Mouse (Mus musculus) stomach, embryonic 14.5 days (tissue): ENCODE data around the gene Hmcn2. TPM values are rescaled to one million over a fixed set of nuclear protein-coding genes. Genes with fewer than 3 reads are reported as not detected.

ENCODE experiments used
- ATAC-seq: fragments of 200-750 bp; cut with Nextera tagmentation; 2 replicates; pipeline ENCODE4 v1.8.0; 2017; ENCODE audit warnings: low read depth, moderate TSS enrichment; ENCODE audit not compliant: insufficient number of reproducible peaks, insufficient read depth, low FRiP score
- H3K27ac ChIP-seq: fragments of 300-500 bp; sonication (generic); 2 replicates; pipeline ENCODE4 v1.5.1; 2014; ENCODE audit warnings: mild to moderate bottlenecking, low read length, moderate library complexity, mixed read lengths
- H3K27me3 ChIP-seq: fragments of 300-500 bp; sonication (generic); 2 replicates; pipeline ENCODE4 v1.6.1; 2014; ENCODE audit warnings: low read length, control low read depth, mixed read lengths; ENCODE audit not compliant: control insufficient read depth, insufficient read depth
- H3K36me3 ChIP-seq: fragments of 300-500 bp; sonication (generic); 2 replicates; pipeline ENCODE4 v1.6.1; 2014; ENCODE audit warnings: mild to moderate bottlenecking, control low read depth, low read length, moderate library complexity, mixed read lengths; ENCODE audit not compliant: control insufficient read depth, insufficient read depth
- H3K4me1 ChIP-seq: fragments of 300-500 bp; sonication (generic); 2 replicates; pipeline ENCODE4 v1.6.1; 2014; ENCODE audit warnings: low read length, control low read depth, mixed read lengths; ENCODE audit not compliant: control insufficient read depth, insufficient read depth
- H3K4me2 ChIP-seq: fragments of 300-500 bp; sonication (generic); replicated peaks from 2 replicates; pipeline ENCODE4 v1.6.1; 2014; ENCODE audit warnings: low read depth, low read length, control low read depth
- H3K4me3 ChIP-seq: fragments of 300-500 bp; sonication (generic); 2 replicates; pipeline ENCODE4 v1.5.1; 2014; ENCODE audit warnings: low read depth, low read length, control low read depth
- H3K9ac ChIP-seq: fragments of 300-500 bp; sonication (generic); replicated peaks from 2 replicates; pipeline ENCODE4 v1.6.1; 2014; ENCODE audit warnings: low read depth, mild to moderate bottlenecking, control low read depth, low read length, moderate library complexity, mixed read lengths
- H3K9me3 ChIP-seq: fragments of 300-500 bp; sonication (generic); 2 replicates; pipeline ENCODE4 v1.6.1; 2016; ENCODE audit warnings: low read depth, low read length, control low read depth; ENCODE audit not compliant: control insufficient read depth
- WGBS: fragments of 180-500 bp; shearing (Covaris S2); extraction: QIAGEN DNeasy Blood & Tissue Kit; methylation state at CpG from one replicate; pipeline ENCODE4 v1.1.7; 2014; 5-methylcytosine and 5-hydroxymethylcytosine counted together
- polyA plus RNA-seq: library from polyadenylated mRNA; unstranded; fragments of >200 nt; fragmentation: Nextera tagmentation; extraction: Ambion mirVana; gene quantifications from 2 replicates; pipeline ENCODE4 v1.2.1, GENCODE M21; 2014

The Hmcn2 gene
- polyA plus RNA-seq, 1 experiment from 2014 or later = 4.1 TPM

GRCm38 (mm10) chr2:31348373-31348772 is 34.2 kb downstream of the Hmcn2 start:
- ATAC-seq = no peak
- no peaks in the 10 kb centered on the region for H3K4me1 ChIP-seq
- H3K36me3 ChIP-seq = no peaks in the 10 kb centered on the region
- no peaks in the 10 kb centered on the region for H3K9me3 ChIP-seq
- H3K27ac ChIP-seq = no peak overlapping the region
- H3K4me2 ChIP-seq = no peak overlapping the region
- no peak overlapping the region for H3K4me3 ChIP-seq
- H3K27me3 ChIP-seq = no peaks in the 10 kb centered on the region
- 65% methylated on average over 3 of the region's 3 CpGs for WGBS
- no peak overlapping the region for H3K9ac ChIP-seq

- no peak overlapping the region for H3K4me2 ChIP-seq
- no peak overlapping the region for H3K27ac ChIP-seq
- 63% methylated on average over 5 of the region's 5 CpGs for WGBS
- no peaks in the 10 kb centered on the region for H3K4me1 ChIP-seq
- no peaks in the 10 kb centered on the region for H3K9me3 ChIP-seq
- ATAC-seq = no peak
- no peak overlapping the region for H3K9ac ChIP-seq
- H3K4me3 ChIP-seq = no peak overlapping the region
- H3K27me3 ChIP-seq = no peaks in the 10 kb centered on the region
- no peaks in the 10 kb centered on the region for H3K36me3 ChIP-seq
Observed at GRCm38 (mm10) chr2:31348850-31349249, 34.6 kb downstream of the Hmcn2 start.

GRCm38 (mm10) chr2:31356771-31357170 is 42.6 kb downstream of the Hmcn2 start:
- no peak overlapping the region for H3K4me3 ChIP-seq
- H3K4me1 ChIP-seq = no peaks in the 10 kb centered on the region
- H3K27ac ChIP-seq = no peak overlapping the region
- no peak overlapping the region for H3K9ac ChIP-seq
- no peak for ATAC-seq
- 72% methylated on average over 5 of the region's 5 CpGs for WGBS
- no peaks in the 10 kb centered on the region for H3K9me3 ChIP-seq
- no peaks in the 10 kb centered on the region for H3K27me3 ChIP-seq
- no peaks in the 10 kb centered on the region for H3K36me3 ChIP-seq
- H3K4me2 ChIP-seq = no peak overlapping the region

GRCm38 (mm10) chr2:31359316-31359715 is 45.1 kb downstream of the Hmcn2 start:
- no peaks in the 10 kb centered on the region for H3K27me3 ChIP-seq
- no peak overlapping the region for H3K4me3 ChIP-seq
- H3K36me3 ChIP-seq = no peaks in the 10 kb centered on the region
- no peak overlapping the region for H3K9ac ChIP-seq
- no peak overlapping the region for H3K27ac ChIP-seq
- ATAC-seq = no peak
- H3K4me2 ChIP-seq = no peak overlapping the region
- WGBS = 61% methylated on average over 7 of the region's 7 CpGs
- no peaks in the 10 kb centered on the region for H3K9me3 ChIP-seq
- H3K4me1 ChIP-seq = no peaks in the 10 kb centered on the region

GRCm38 (mm10) chr2:31367186-31367585 is 53.0 kb downstream of the Hmcn2 start:
- H3K27me3 ChIP-seq = no peaks in the 10 kb centered on the region
- H3K9ac ChIP-seq = no peak overlapping the region
- H3K27ac ChIP-seq = no peak overlapping the region
- H3K4me3 ChIP-seq = no peak overlapping the region
- no peaks in the 10 kb centered on the region for H3K9me3 ChIP-seq
- no peaks in the 10 kb centered on the region for H3K36me3 ChIP-seq
- 58% methylated on average over 7 of the region's 7 CpGs for WGBS
- H3K4me2 ChIP-seq = no peak overlapping the region
- ATAC-seq = no peak
- H3K4me1 ChIP-seq = no peaks in the 10 kb centered on the region

GRCm38 (mm10) chr2:31371396-31371795 is 57.2 kb downstream of the Hmcn2 start:
- Histone ChIP-seq H3K27me3 (no peaks in the 10 kb centered on the region), H3K9ac (no peak overlapping the region), H3K4me2 (no peak overlapping the region), H3K27ac (no peak overlapping the region), H3K9me3 (no peaks in the 10 kb centered on the region), H3K36me3 (no peaks in the 10 kb centered on the region), H3K4me1 (no peaks in the 10 kb centered on the region), H3K4me3 (no peak overlapping the region)
- WGBS = 66% methylated on average over 9 of the region's 9 CpGs
- ATAC-seq = no peak

GRCm38 (mm10) chr2:31372186-31372585 is 58.0 kb downstream of the Hmcn2 start:
- WGBS = 97% methylated on average over 4 of the region's 4 CpGs
- no peak overlapping the region for H3K4me3 ChIP-seq

GRCm38 (mm10) chr2:31374415-31374814 is 60.2 kb downstream of the Hmcn2 start:
- Histone ChIP-seq H3K27me3 (no peaks in the 10 kb centered on the region), H3K9me3 (no peaks in the 10 kb centered on the region), H3K4me1 (no peaks in the 10 kb centered on the region), H3K27ac (no peak overlapping the region), H3K9ac (no peak overlapping the region), H3K4me2 (no peak overlapping the region), H3K36me3 (no peaks in the 10 kb centered on the region), H3K4me3 (no peak overlapping the region)
- 71% methylated on average over 1 of the region's 1 CpGs for WGBS
- ATAC-seq = 0 out of 2 replicates have a peak, but pooled peaks have one; percentile 30

More at GRCm38 (mm10) chr2:31372186-31372585, 58.0 kb downstream of the Hmcn2 start:
- no peaks in the 10 kb centered on the region for H3K36me3 ChIP-seq
- no peaks in the 10 kb centered on the region for H3K4me1 ChIP-seq
- no peaks in the 10 kb centered on the region for H3K9me3 ChIP-seq
- H3K4me2 ChIP-seq = no peak overlapping the region
- no peak overlapping the region for H3K27ac ChIP-seq
- H3K27me3 ChIP-seq = no peaks in the 10 kb centered on the region
- ATAC-seq = no peak
- H3K9ac ChIP-seq = no peak overlapping the region

- no peak overlapping the region for H3K9ac ChIP-seq
- H3K4me3 ChIP-seq = no peak overlapping the region
- H3K9me3 ChIP-seq = no peaks in the 10 kb centered on the region
- H3K27me3 ChIP-seq = no peaks in the 10 kb centered on the region
- no peak for ATAC-seq
- WGBS = 51% methylated on average over 3 of the region's 3 CpGs
- H3K4me1 ChIP-seq = no peaks in the 10 kb centered on the region
- no peaks in the 10 kb centered on the region for H3K36me3 ChIP-seq
- no peak overlapping the region for H3K4me2 ChIP-seq
- no peak overlapping the region for H3K27ac ChIP-seq
Observed at GRCm38 (mm10) chr2:31376057-31376456, 61.8 kb downstream of the Hmcn2 start.
